Mouse (Mus musculus): Measurements from ENCODE around the gene Gabrr3.

Gabrr3 gene

GRCm38 (mm10) chr16:59471637-59472278 lies 64.6 kb downstream of the Gabrr3 start, which contains the start of gene Riox2:
TSS of gene Riox2 (plus strand) at chr16:59471775.
- peak; percentile 85 for DNase-seq (ENCODE audit: low read depth)

DNA sequence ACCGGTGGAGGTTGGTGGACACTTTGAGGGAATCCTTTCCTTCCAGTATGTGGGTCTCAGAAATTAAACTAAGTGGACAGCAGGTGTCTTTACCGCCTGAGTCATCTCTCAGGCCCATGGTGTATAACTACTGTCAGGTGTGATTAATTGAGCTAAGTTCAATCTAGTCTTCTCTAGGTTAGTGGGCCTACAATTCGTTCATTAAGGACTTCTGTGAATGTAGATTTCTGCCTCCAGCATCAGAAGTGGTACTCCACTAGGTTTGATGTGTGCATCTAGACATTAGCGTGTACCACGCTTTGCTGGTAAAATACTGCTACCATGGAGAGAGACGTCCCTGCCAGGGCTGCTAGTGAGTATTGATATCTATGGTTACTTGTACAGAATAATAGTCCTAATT lies 65.4 kb downstream of the Gabrr3 start:
- peak; percentile 29 for DNase-seq (ENCODE audit: low read depth)

GRCm38 (mm10) chr16:59474788-59475187 lies 67.7 kb downstream of the Gabrr3 start:
- DNase-seq (ENCODE audit: low read depth), result peak; percentile 63

GRCm38 (mm10) chr16:59477955-59478354 lies 70.8 kb downstream of the Gabrr3 start:
- no peak for DNase-seq (ENCODE audit: low read depth)

DNA sequence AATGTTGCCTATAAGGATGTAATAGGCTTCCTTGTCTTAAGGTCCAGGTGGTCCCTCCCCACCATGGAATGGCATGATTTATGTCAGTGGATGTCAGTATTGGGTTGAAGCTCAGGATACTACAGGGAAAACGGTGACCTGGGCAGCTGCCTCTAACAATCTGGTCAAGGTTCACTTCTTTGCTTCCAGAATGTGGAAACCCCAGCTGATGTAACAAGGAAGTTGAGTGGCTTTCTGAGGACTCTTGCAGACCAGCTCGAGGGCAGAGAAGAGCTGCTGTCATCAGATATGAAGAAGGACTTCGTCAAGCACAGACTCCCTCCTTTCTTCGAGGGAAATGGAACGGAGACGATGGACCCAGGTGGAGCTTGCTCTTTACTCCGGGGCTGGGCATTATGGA lies 80.1 kb downstream of the Gabrr3 start:
- no peak for DNase-seq (ENCODE audit: low read depth)

- no peak for DNase-seq (ENCODE audit: low read depth)
Observed at GRCm38 (mm10) chr16:59487975-59488548, 80.9 kb downstream of the Gabrr3 start.

DNA sequence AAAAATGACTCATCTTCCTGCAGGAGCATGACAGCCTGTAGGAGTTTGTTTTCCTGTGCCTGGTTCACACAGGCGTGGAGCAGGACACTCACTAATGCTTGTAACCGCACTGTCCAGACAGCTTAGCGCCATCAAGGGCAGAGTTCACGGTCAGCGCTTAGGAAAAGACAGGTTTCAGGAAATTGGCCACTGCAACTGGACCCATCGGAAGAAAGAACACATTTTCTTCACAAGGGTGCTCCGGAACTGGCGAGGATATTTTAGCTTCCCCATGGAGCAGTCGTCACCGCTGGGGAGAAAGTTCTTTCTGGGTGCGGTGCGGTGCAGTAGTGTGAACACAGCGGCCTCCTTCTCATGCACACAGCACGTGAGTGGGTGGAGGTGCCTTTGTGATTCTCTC lies 86.1 kb downstream of the Gabrr3 start:
- no peak for DNase-seq (ENCODE audit: low read depth)

DNA sequence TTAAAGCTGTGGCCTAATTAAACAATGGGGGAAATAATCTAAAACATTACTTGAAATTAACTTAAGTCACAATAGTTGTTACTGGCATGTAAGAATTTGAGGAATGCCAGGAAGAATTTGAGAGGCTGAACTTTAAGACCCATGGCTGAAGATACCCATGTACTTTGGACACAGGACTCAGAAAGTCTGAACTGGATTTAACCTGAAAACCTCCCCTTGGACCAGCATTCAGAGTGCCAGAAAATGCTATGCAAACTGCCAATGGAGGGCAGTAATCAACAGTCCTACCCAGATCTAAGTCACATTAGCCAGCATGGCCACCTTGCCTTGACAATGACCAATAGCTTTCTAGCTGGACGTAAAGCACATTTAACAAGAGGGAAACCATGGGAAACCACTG lies 90.8 kb downstream of the Gabrr3 start:
- no peak for DNase-seq (ENCODE audit: low read depth)

GRCm38 (mm10) chr16:59499180-59499579 lies 92.0 kb downstream of the Gabrr3 start:
- DNase-seq (ENCODE audit: low read depth), result peak; percentile 54

DNA sequence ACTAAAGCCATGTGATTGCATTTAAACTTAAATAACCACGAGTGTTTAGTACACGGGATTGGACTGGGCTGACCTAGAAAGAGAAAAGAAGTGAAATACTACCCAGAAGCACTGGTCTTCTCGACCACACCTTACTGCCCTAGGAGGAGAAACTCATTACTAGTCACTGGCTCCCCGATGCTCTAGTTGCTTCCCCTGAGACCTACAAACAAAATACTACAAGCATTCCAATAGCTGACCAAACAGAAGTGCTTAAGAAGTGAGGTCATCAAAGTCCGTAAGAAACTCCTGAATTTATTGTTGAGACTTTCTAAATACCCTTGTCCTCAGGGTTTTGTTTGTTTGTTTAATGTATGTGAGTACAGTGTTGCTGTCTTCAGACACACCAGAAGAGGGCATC lies 102.7 kb downstream of the Gabrr3 start:
- DNase-seq (ENCODE audit: low read depth), result no peak
